Mouse (Mus musculus) forebrain, embryonic 11.5 days (tissue): Measurements from ENCODE around the gene Dlx5. TPM values are rescaled to one million over a fixed set of nuclear protein-coding genes. Genes with fewer than 3 reads are reported as not detected.

ENCODE experiments used
- ATAC-seq: fragments of 200-750 bp; cut with Nextera tagmentation; replicated peaks from 2 replicates; pipeline ENCODE4 v1.8.0; 2017; ENCODE audit warnings: moderate TSS enrichment; ENCODE audit not compliant: low FRiP score
- DNase-seq: peaks from one replicate; pipeline ENCODE4 v3.0.0-alpha.2; 2017; ENCODE audit warnings: low spot score
- H3K27ac ChIP-seq: fragments of 300-500 bp; sonication (generic); 2 replicates; pipeline ENCODE4 v1.5.1; 2014; ENCODE audit warnings: low read depth, low read length
- H3K27me3 ChIP-seq: fragments of 300-500 bp; sonication (generic); 2 replicates; pipeline ENCODE4 v1.6.1; 2014; ENCODE audit warnings: mild to moderate bottlenecking, low read length, mixed read lengths; ENCODE audit not compliant: control insufficient read depth, insufficient read depth
- H3K36me3 ChIP-seq: fragments of 300-500 bp; sonication (generic); 2 replicates; pipeline ENCODE4 v1.6.1; 2014; ENCODE audit warnings: mild to moderate bottlenecking, low read length, moderate library complexity, mixed read lengths; ENCODE audit not compliant: control insufficient read depth, insufficient read depth
- H3K4me1 ChIP-seq: fragments of 300-500 bp; sonication (generic); replicated peaks from 2 replicates; pipeline ENCODE4 v1.6.1; 2014; ENCODE audit warnings: low read length, mixed read lengths; ENCODE audit not compliant: control insufficient read depth, insufficient read depth
- H3K4me2 ChIP-seq: fragments of 300-500 bp; sonication (generic); 2 replicates; pipeline ENCODE4 v1.6.1; 2014; ENCODE audit warnings: low read depth, mild to moderate bottlenecking, low read length, moderate library complexity, mixed read lengths; ENCODE audit not compliant: severe bottlenecking
- H3K4me3 ChIP-seq: fragments of 300-500 bp; sonication (generic); 2 replicates; pipeline ENCODE4 v1.5.1; 2014; ENCODE audit warnings: low read depth, low read length
- H3K9ac ChIP-seq: fragments of 300-500 bp; sonication (generic); 2 replicates; pipeline ENCODE4 v1.6.1; 2014; ENCODE audit warnings: low read length
- H3K9me3 ChIP-seq: fragments of 300-500 bp; sonication (generic); 2 replicates; pipeline ENCODE4 v1.6.1; 2016; ENCODE audit warnings: low read length, mixed read lengths; ENCODE audit not compliant: control insufficient read depth
- WGBS: fragments of 180-500 bp; shearing (Covaris S2); extraction: QIAGEN DNeasy Blood & Tissue Kit; methylation state at CpG from one replicate; pipeline ENCODE4 v1.1.7; 2014; 5-methylcytosine and 5-hydroxymethylcytosine counted together
- polyA plus RNA-seq: library from polyadenylated mRNA; unstranded; fragments of >200 nt; fragmentation: Nextera tagmentation; extraction: Ambion mirVana; gene quantifications from 2 replicates; pipeline ENCODE4 v1.2.1, GENCODE M21; 2014

The Dlx5 gene
- polyA plus RNA-seq, 1 experiment from 2014 or later: 47.7 TPM

DNA sequence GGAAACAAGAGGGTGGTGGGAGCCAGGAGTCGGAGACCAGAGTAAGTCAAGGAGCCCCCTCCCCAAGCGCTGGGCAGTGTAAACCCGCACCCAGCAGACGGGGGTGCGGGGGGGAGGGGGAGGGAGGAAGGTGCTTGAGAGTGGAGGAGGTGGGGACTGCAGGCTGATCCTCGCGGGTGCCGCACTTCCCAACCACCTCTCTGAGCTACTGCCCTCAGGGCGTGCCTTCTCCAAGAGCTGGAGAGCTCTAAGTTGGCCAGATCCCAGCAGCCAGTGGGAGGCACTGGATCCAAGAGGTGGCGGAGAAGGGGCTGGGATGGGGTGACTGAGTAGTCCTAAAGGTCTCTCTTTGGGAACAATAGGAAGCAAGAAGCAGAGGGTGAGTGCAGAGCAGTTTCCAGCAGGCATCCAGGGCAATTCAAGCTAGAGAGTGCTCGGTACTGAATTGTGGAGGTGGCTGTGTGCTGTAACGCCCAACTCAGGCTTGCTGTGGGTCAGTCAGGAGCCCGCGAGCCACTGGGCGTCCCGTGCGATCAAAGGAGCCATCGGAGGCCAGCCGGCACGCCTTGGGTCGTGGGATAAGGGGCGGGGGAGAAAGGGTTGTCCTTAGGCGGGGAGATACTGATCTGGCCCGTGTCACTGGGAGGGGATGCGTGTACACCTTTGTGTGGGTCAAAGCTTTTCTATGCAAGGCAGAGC lies 7.7 kb downstream of the Dlx5 start:
- H3K9me3 ChIP-seq: no peaks in the 10 kb centered on the region
- ATAC-seq (peak; percentile 28), DNase-seq (peak; percentile 71)
- H3K4me1 ChIP-seq: peaks cover 4% of the 10 kb centered on the region; the same call in 1 of the 2 replicates
- H3K4me3 ChIP-seq: peak overlapping the region; percentile 11; the same call in 1 of the 2 replicates
- WGBS: under 1% methylated on average over 25 of the region's 25 CpGs
- peak overlapping the region; percentile 42; the same call in 1 of the 2 replicates for H3K27ac ChIP-seq
- H3K27me3 ChIP-seq: peaks cover 86% of the 10 kb centered on the region
- H3K9ac ChIP-seq: peak overlapping the region; percentile 14
- H3K4me2 ChIP-seq: peak overlapping the region; percentile 16; the same call in 1 of the 2 replicates
- no peaks in the 10 kb centered on the region for H3K36me3 ChIP-seq

- DNase-seq (no peak), ATAC-seq (no peak)
- H3K4me2 ChIP-seq: peak overlapping the region; percentile 16; the same call in 1 of the 2 replicates
- WGBS: 1% methylated on average over 19 of the region's 19 CpGs
- H3K4me3 ChIP-seq: peak overlapping the region; percentile 11; the same call in 1 of the 2 replicates
- peaks cover 84% of the 10 kb centered on the region for H3K27me3 ChIP-seq
- no peaks in the 10 kb centered on the region for H3K9me3 ChIP-seq
- H3K4me1 ChIP-seq: peaks cover 4% of the 10 kb centered on the region; the same call in 1 of the 2 replicates
- H3K27ac ChIP-seq: peak overlapping the region; percentile 42; the same call in 1 of the 2 replicates
- H3K9ac ChIP-seq: peak overlapping the region; percentile 14; the same call in 1 of the 2 replicates
- H3K36me3 ChIP-seq: no peaks in the 10 kb centered on the region
Observed at GRCm38 (mm10) chr6:6873476-6874072, 8.3 kb downstream of the Dlx5 start.

- Histone ChIP-seq H3K4me2 (0 out of 2 replicates have a peak overlapping the region, but pooled peaks have one; percentile 2), H3K4me1 (no peaks in the 10 kb centered on the region), H3K36me3 (no peaks in the 10 kb centered on the region), H3K4me3 (no peak overlapping the region), H3K27me3 (peaks cover 82% of the 10 kb centered on the region), H3K9me3 (no peaks in the 10 kb centered on the region), H3K27ac (no peak overlapping the region), H3K9ac (no peak overlapping the region)
- 2% methylated on average over 5 of the region's 5 CpGs for WGBS
- DNase-seq: no peak
- ATAC-seq: no peak
Observed at GRCm38 (mm10) chr6:6872873-6873272, 9.0 kb downstream of the Dlx5 start.

- 5% methylated on average over 5 of the region's 5 CpGs for WGBS
- H3K27ac ChIP-seq: no peak overlapping the region
- H3K9me3 ChIP-seq: no peaks in the 10 kb centered on the region
- no peak overlapping the region for H3K9ac ChIP-seq
- peaks cover 82% of the 10 kb centered on the region for H3K27me3 ChIP-seq
- H3K4me3 ChIP-seq: no peak overlapping the region; the same call in 1 of the 2 replicates
- no peaks in the 10 kb centered on the region for H3K4me1 ChIP-seq
- DNase-seq (no peak), ATAC-seq (0 out of 2 replicates have a peak, but pooled peaks have one; percentile 3)
- H3K4me2 ChIP-seq: no peak overlapping the region
- no peaks in the 10 kb centered on the region for H3K36me3 ChIP-seq
Observed at GRCm38 (mm10) chr6:6871692-6872091, 10.2 kb downstream of the Dlx5 start.

DNA sequence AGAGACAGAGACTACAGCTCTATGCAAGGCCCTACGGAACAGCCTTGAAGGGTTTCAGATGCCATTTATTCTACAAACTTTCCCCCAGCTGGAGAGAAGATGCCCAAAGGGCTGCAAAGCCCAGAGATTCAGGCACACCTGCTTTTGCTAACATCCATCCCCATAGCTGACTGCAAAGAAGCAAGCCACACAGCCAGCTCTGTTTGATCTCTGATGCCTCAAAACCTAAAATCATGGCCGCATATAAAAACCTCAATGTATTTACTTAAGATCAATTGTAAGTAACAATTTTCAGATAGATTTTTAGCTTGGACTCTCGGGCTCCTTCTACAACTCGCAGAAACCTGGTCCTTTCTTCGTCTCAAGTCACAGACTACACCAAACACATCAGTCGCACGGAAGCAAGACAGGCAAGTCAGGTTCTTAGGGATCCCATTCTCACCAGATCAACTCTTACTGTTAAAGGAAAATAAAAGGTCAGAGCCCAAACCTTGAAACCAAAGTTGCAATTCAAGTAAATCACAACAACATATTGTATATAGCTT lies 10.9 kb downstream of the Dlx5 start:
- ATAC-seq: no peak
- H3K9ac ChIP-seq: peak overlapping the region; percentile 7; the same call in 1 of the 2 replicates
- H3K36me3 ChIP-seq: no peaks in the 10 kb centered on the region
- no peak overlapping the region for H3K4me2 ChIP-seq
- H3K27me3 ChIP-seq: peaks cover 81% of the 10 kb centered on the region
- under 1% methylated on average over 7 of the region's 7 CpGs for WGBS
- peak overlapping the region; percentile 25 for H3K27ac ChIP-seq
- DNase-seq: no peak
- H3K4me1 ChIP-seq: no peaks in the 10 kb centered on the region
- peak overlapping the region; percentile 21 for H3K4me3 ChIP-seq
- H3K9me3 ChIP-seq: no peaks in the 10 kb centered on the region

DNA sequence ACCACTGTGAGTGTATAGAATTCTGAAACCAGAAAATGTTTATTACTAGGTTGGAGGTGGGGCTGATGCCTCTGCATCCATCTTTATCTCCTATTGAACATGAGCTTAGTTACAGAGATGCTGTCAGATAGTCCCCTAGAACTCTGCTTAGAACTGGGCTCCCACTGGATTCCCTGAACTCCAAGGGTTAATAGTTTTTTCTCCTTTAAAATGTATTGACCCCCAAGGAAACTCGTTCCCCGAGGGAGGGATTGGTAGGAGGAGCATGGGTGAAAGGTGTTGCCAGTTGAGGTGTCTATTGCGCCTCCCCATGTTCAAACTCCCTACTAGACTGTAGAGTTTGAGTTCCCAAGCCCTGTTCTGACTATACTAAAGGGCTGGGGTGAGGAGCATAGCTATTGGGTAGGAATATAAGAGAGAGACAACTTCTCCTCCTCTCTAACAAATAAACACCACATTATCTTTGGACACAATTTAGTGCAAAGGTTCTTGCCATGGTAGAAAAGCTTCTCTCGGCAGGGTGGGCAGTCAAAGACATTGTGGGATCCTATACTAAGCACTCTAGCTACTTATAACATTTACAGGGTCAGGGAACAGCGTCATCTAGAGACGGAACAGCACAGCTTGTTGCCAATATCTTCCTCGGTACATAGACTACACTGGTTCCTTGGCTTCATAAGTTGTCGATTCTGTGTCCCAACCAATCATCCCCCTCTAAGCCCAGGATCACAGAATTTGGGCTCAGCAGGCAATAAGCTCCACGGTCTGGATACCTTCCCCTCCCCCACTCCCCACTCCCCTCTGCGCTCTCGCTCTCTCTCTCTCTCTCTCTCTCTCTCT lies 11.7 kb downstream of the Dlx5 start:
- no peaks in the 10 kb centered on the region for H3K36me3 ChIP-seq
- no peak overlapping the region for H3K4me2 ChIP-seq
- H3K9me3 ChIP-seq: no peaks in the 10 kb centered on the region
- H3K27ac ChIP-seq: peak overlapping the region; percentile 65; the same call in 1 of the 2 replicates
- no peak for DNase-seq
- H3K27me3 ChIP-seq: peaks cover 81% of the 10 kb centered on the region
- peak overlapping the region; percentile 12; the same call in 1 of the 2 replicates for H3K9ac ChIP-seq
- 0 out of 2 replicates have a peak, but pooled peaks have one; percentile 22 for ATAC-seq
- peak overlapping the region; percentile 21 for H3K4me3 ChIP-seq
- WGBS: 0% methylated on average over 10 of the region's 11 CpGs
- H3K4me1 ChIP-seq: no peaks in the 10 kb centered on the region

DNA sequence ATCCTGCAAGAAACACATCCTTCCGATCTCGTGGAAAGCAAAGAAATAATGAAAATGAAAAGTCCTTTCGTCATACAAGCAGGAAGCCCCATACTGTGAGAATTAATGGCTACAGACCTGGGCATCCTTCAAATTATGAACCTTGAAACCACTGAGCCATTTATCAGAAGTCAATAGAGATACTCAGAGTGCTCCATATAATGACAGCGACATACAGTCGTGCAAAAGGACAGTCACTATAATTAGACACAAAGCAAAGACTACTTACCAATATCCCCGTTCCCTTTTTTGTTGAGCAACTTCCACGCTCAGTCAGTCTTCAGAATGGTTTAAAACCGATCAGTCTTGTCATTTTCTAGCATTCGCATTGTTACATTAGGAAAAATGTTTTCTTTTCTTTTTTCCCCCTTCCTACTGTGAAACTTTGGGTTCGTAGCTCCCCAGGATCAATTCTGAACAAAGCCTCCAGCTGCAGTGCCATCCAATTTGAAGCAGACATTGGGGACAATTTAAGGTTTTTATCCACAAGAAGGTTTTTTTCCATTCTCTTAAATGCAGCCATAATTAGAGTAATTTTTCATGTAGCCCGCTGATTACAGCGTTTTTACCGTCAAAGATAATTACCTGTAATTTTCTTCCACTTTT lies 12.7 kb downstream of the Dlx5 start:
- Histone ChIP-seq H3K27me3 (peaks cover 80% of the 10 kb centered on the region), H3K9me3 (no peaks in the 10 kb centered on the region), H3K27ac (peak overlapping the region; percentile 59), H3K4me3 (peak overlapping the region; percentile 10; the same call in 1 of the 2 replicates), H3K36me3 (no peaks in the 10 kb centered on the region), H3K4me1 (no peaks in the 10 kb centered on the region; the same call in 1 of the 2 replicates), H3K9ac (no peak overlapping the region), H3K4me2 (no peak overlapping the region)
- ATAC-seq: no peak
- WGBS: 4% methylated on average over 13 of the region's 13 CpGs
- DNase-seq: no peak
